Mouse (Mus musculus): ENCODE results near the gene Fnbp1.

Fnbp1 gene

GRCm38 (mm10) chr2:31026642-31027041, 115.2 kb downstream of the Fnbp1 start:
- no peak for TF ChIP-seq POU5F1 (IDR thresholded peaks at IDR 0.05; ENCODE audit: borderline replicate concordance, low read length)
- no peak for TF ChIP-seq CTCF (conservative IDR thresholded peaks at IDR 0.05; ENCODE audit: low read length)
- no peak for TF ChIP-seq NANOG (IDR thresholded peaks at IDR 0.05; ENCODE audit: borderline replicate concordance, low read length)
- Histone ChIP-seq H3K27me3 (ENCODE audit: insufficient read depth, low read length) (no peaks in the 10 kb centered on the region), H3K9me3 (ENCODE audit: low read length) (no peaks in the 10 kb centered on the region), H3K4me3 (replicated peaks; ENCODE audit: low read length) (no peak overlapping the region), H3K36me3 (ENCODE audit: insufficient read depth, low read length) (peaks cover 53% of the 10 kb centered on the region), H3K4me1 (replicated peaks; ENCODE audit: low read depth, low read length) (peaks cover 55% of the 10 kb centered on the region)

- TF ChIP-seq NANOG (IDR thresholded peaks at IDR 0.05; ENCODE audit: borderline replicate concordance, low read length), result no peak
- TF ChIP-seq CTCF (conservative IDR thresholded peaks at IDR 0.05; ENCODE audit: low read length), result no peak
- no peak for TF ChIP-seq POU5F1 (IDR thresholded peaks at IDR 0.05; ENCODE audit: borderline replicate concordance, low read length)
- Histone ChIP-seq H3K36me3 (ENCODE audit: insufficient read depth, low read length) (peaks cover 41% of the 10 kb centered on the region), H3K9me3 (ENCODE audit: low read length) (no peaks in the 10 kb centered on the region), H3K27me3 (ENCODE audit: insufficient read depth, low read length) (no peaks in the 10 kb centered on the region), H3K4me3 (replicated peaks; ENCODE audit: low read length) (no peak overlapping the region), H3K4me1 (replicated peaks; ENCODE audit: low read depth, low read length) (peaks cover 63% of the 10 kb centered on the region)
These were observed 116.3 kb downstream of the Fnbp1 start for GRCm38 (mm10) chr2:31025458-31025857.

- TF ChIP-seq POU5F1 (IDR thresholded peaks at IDR 0.05; ENCODE audit: borderline replicate concordance, low read length) (no peak), CTCF (conservative IDR thresholded peaks at IDR 0.05; ENCODE audit: low read length) (peak; percentile 99), NANOG (IDR thresholded peaks at IDR 0.05; ENCODE audit: borderline replicate concordance, low read length) (no peak)
- H3K9me3 ChIP-seq (ENCODE audit: low read length), result no peaks in the 10 kb centered on the region
- H3K36me3 ChIP-seq (ENCODE audit: insufficient read depth, low read length), result peaks cover 38% of the 10 kb centered on the region
- no peaks in the 10 kb centered on the region for H3K27me3 ChIP-seq (ENCODE audit: insufficient read depth, low read length)
- H3K4me3 ChIP-seq (replicated peaks; ENCODE audit: low read length), result no peak overlapping the region
- peaks cover 63% of the 10 kb centered on the region for H3K4me1 ChIP-seq (replicated peaks; ENCODE audit: low read depth, low read length)
These were observed 117.0 kb downstream of the Fnbp1 start for GRCm38 (mm10) chr2:31024618-31025370.

GRCm38 (mm10) chr2:31023940-31024339, 117.9 kb downstream of the Fnbp1 start:
- Histone ChIP-seq H3K4me1 (replicated peaks; ENCODE audit: low read depth, low read length) (peaks cover 62% of the 10 kb centered on the region), H3K9me3 (ENCODE audit: low read length) (no peaks in the 10 kb centered on the region), H3K27me3 (ENCODE audit: insufficient read depth, low read length) (no peaks in the 10 kb centered on the region), H3K36me3 (ENCODE audit: insufficient read depth, low read length) (peaks cover 33% of the 10 kb centered on the region), H3K4me3 (replicated peaks; ENCODE audit: low read length) (no peak overlapping the region)
- TF ChIP-seq NANOG (IDR thresholded peaks at IDR 0.05; ENCODE audit: borderline replicate concordance, low read length) (no peak), CTCF (conservative IDR thresholded peaks at IDR 0.05; ENCODE audit: low read length) (no peak), POU5F1 (IDR thresholded peaks at IDR 0.05; ENCODE audit: borderline replicate concordance, low read length) (no peak)

- Histone ChIP-seq H3K4me1 (replicated peaks; ENCODE audit: low read depth, low read length) (peaks cover 45% of the 10 kb centered on the region), H3K27me3 (ENCODE audit: insufficient read depth, low read length) (no peaks in the 10 kb centered on the region), H3K9me3 (ENCODE audit: low read length) (no peaks in the 10 kb centered on the region), H3K36me3 (ENCODE audit: insufficient read depth, low read length) (peaks cover 25% of the 10 kb centered on the region), H3K4me3 (replicated peaks; ENCODE audit: low read length) (no peak overlapping the region)
- no peak for TF ChIP-seq NANOG (IDR thresholded peaks at IDR 0.05; ENCODE audit: borderline replicate concordance, low read length)
- TF ChIP-seq CTCF (conservative IDR thresholded peaks at IDR 0.05; ENCODE audit: low read length), result no peak
- TF ChIP-seq POU5F1 (IDR thresholded peaks at IDR 0.05; ENCODE audit: borderline replicate concordance, low read length), result no peak
These were observed 121.6 kb downstream of the Fnbp1 start for GRCm38 (mm10) chr2:31020202-31020601.

- TF ChIP-seq NANOG (IDR thresholded peaks at IDR 0.05; ENCODE audit: borderline replicate concordance, low read length), result no peak
- TF ChIP-seq POU5F1 (IDR thresholded peaks at IDR 0.05; ENCODE audit: borderline replicate concordance, low read length), result no peak
- TF ChIP-seq CTCF (conservative IDR thresholded peaks at IDR 0.05; ENCODE audit: low read length), result no peak
- peaks cover 25% of the 10 kb centered on the region for H3K36me3 ChIP-seq (ENCODE audit: insufficient read depth, low read length)
These were observed 122.8 kb downstream of the Fnbp1 start for GRCm38 (mm10) chr2:31019011-31019410.

GRCm38 (mm10) chr2:31018519-31018918, 123.3 kb downstream of the Fnbp1 start:
- Histone ChIP-seq H3K27me3 (ENCODE audit: insufficient read depth, low read length) (no peaks in the 10 kb centered on the region), H3K36me3 (ENCODE audit: insufficient read depth, low read length) (peaks cover 25% of the 10 kb centered on the region), H3K4me1 (replicated peaks; ENCODE audit: low read depth, low read length) (peaks cover 44% of the 10 kb centered on the region), H3K9me3 (ENCODE audit: low read length) (no peaks in the 10 kb centered on the region), H3K4me3 (replicated peaks; ENCODE audit: low read length) (no peak overlapping the region)
- TF ChIP-seq NANOG (IDR thresholded peaks at IDR 0.05; ENCODE audit: borderline replicate concordance, low read length), result no peak
- no peak for TF ChIP-seq CTCF (conservative IDR thresholded peaks at IDR 0.05; ENCODE audit: low read length)
- no peak for TF ChIP-seq POU5F1 (IDR thresholded peaks at IDR 0.05; ENCODE audit: borderline replicate concordance, low read length)

More at GRCm38 (mm10) chr2:31019011-31019410, 122.8 kb downstream of the Fnbp1 start:
- no peaks in the 10 kb centered on the region for H3K27me3 ChIP-seq (ENCODE audit: insufficient read depth, low read length)
- H3K9me3 ChIP-seq (ENCODE audit: low read length), result no peaks in the 10 kb centered on the region
- no peak overlapping the region for H3K4me3 ChIP-seq (replicated peaks; ENCODE audit: low read length)
- H3K4me1 ChIP-seq (replicated peaks; ENCODE audit: low read depth, low read length), result peaks cover 39% of the 10 kb centered on the region

- Histone ChIP-seq H3K4me3 (replicated peaks; ENCODE audit: low read length) (no peak overlapping the region), H3K9me3 (ENCODE audit: low read length) (no peaks in the 10 kb centered on the region), H3K4me1 (replicated peaks; ENCODE audit: low read depth, low read length) (peaks cover 52% of the 10 kb centered on the region), H3K27me3 (ENCODE audit: insufficient read depth, low read length) (no peaks in the 10 kb centered on the region), H3K36me3 (ENCODE audit: insufficient read depth, low read length) (peaks cover 25% of the 10 kb centered on the region)
- TF ChIP-seq NANOG (IDR thresholded peaks at IDR 0.05; ENCODE audit: borderline replicate concordance, low read length), result no peak
- TF ChIP-seq POU5F1 (IDR thresholded peaks at IDR 0.05; ENCODE audit: borderline replicate concordance, low read length), result no peak
- no peak for TF ChIP-seq CTCF (conservative IDR thresholded peaks at IDR 0.05; ENCODE audit: low read length)
These were observed 124.0 kb downstream of the Fnbp1 start for GRCm38 (mm10) chr2:31017625-31018317.

Data from E14TG2a.4 (cell line).